Mouse (Mus musculus) ZHBTc4 (cell line): Measurements from ENCODE around the gene Tlr6.

Experiments used
- DNase-seq: peaks from one replicate; pipeline ENCODE4 v3.0.0-alpha.2; 2011; ENCODE audit warnings: low read depth, low spot score

Tlr6 gene

DNA sequence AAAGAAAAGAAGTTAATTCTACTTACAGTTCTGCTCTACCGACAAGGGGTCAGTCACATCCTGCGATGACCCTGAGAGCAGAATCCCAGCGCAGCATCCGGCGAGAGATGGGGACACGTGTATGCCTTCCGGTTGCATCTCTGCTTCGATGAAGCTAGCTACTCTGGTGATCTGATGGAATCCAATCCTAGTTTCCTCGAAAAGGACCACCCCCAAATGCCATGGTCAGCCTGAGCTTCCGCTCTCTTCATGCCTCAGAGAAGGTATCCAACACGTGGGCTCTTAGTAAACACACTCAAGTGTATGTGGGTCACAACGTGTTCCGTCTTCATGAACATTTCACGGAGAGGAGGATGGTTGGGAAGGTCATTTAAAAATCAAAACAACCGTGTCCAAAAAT is 27.1 kb downstream of the Tlr6 start:
- DNase-seq = no peak

DNA sequence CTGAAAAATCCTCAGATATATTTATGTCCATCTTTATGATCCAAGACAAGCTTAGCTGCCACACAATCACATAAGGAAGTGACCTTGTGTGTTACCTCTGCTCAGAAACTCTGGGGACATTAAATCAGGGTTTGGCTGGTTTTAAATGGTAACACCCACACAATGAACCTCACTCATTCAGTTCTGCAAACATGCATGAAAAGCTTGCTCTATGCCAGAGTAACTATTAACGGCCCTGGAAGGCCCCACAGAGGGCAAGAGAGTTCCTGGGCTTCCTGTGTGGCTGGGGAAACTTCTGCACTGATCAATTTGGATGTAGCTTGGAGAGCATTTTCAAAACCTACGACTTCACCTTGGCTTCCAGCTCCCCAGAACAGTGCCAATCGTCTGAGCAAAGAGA is 27.7 kb downstream of the Tlr6 start:
- DNase-seq = no peak

DNA sequence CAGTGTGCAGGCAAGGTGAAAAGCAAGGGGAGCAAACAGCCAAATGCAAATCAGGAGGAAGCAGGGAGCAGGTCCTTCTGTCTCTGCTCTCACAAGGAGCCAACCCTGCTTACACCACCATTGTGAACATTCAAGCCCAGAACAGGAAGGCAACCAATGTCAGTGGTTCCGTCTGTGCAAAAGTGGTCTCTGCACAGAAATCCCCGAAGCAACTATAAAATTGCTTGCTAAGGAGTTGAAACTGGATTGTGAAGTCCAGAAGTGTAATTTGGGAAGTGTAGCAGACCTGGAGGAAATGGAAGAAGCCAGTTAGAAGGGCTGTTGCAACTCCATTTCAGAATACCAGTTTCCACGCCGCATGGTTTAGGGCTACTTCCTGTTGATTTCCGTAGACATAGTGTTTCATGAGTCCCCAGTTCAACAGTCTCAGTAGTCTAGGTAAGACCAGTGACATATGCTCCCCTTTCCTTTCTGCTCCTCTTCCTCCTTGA is 37.0 kb downstream of the Tlr6 start:
- no peak for DNase-seq

DNA sequence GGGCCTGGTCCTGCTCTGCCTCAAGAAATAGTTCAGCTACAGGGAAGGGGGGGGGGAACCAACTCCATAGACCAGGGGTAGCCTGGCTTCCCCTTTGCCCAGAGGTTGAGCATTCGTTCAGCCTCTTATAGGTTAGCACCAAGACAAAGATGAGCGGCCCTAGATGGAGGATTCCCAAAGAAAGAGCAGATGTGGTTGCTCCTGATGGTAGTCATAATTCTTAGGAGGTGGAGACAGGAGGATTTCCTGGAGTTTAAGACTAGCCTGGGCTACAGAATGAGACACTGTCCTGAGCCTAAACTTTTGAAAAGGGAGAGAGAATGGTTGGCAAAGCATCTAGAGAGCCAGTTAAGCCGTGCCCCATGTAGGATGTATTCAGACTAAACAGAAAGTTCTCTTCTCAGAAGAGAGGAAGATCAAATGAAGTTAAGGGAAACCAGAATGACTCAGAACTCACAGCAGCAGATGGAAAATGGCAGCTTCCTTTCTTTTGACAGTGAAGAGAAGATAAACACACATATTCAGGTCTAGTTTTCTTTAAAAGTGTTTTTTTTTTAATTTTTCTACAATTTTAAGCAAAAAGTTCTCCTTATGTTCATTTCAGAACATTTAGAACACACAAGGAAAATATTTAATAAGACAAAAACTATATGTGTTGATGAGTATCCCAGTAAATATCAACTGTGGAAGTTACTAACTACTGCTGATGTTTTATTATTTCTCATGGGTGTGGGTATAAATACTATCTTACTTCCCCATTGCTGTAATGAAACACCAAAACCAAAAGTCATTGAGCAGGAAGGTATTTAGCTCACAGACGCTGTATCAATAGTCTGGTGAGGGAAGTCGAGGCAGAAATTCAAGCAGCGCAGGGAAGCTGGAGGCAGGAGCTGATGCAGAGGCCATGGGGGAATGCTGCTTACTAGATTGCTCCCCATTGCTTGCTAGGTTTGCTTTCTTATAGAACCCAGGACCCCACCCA is 41.0 kb downstream of the Tlr6 start:
- DNase-seq = no peak

DNA sequence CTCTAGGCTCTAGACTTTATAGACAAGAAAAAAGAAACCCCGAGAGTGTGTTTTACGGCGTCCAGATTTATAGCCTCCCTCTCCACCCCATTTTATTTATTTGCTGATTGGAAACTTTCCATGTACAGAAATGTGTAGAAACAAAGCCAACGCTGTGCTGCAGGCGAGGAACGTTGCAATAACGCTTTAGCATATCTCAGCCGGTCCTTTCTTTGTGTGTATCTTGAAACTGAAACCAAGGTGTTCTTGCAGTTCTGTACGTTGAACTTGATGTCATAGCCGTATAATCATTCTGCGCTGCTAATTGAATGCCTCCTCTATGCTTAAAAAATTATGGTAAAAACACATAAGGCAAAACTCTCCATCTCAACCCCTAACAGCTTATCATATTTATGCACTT is 42.2 kb downstream of the Tlr6 start:
- no peak for DNase-seq

DNA sequence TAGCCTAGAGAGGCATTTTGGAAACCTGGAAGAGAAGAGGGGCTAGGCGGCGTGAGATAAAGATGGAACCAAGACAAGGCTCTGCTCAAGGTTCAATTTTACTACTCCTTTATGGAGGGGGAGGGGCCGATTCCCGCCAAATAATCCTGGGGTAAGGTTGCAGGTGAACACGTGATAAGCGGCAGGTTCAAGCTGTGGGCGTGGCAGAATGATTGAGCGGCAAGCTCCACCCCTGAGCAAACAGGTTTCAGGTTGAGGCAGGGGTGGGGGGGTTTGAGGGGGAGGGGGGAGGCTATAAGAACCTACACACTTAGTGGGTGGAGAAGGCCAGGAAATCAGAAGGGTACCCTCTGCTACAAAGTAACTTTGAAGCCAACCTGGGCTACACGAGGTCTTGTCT is 42.7 kb downstream of the Tlr6 start:
- peak; percentile 19 for DNase-seq

DNA sequence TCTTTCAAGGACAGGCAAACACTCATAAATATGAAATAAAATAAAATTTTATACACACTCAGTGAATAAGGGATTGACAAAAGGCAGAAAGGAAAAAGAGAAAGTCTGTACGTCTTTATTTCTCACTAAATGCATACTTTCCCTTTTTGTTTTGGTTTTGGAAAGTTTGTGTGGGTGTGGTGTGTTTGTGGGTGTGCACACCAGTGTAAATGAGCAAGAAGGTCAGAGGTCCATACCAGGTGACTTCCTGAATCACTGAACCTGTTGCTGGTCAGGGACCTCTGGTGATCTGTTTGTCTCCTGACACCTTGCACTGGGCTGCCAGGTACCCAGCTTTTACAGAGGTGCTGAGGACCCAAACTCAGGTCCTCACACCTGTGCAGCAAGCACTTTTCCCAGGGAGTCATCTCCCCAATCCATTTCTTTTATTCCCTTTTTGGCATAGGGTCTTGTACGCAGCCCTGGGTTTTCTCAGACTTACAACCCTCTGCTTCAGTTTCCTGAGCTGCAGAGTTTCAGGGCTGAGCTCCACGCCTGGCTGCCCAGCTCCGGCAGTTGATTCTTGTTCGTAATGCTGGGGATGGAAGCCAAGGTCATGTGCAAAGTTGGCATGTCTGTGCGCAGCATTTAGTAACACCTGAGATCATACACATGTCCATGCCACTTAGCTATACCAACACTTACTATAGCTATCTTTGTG is 51.2 kb downstream of the Tlr6 start:
- DNase-seq = no peak

DNA sequence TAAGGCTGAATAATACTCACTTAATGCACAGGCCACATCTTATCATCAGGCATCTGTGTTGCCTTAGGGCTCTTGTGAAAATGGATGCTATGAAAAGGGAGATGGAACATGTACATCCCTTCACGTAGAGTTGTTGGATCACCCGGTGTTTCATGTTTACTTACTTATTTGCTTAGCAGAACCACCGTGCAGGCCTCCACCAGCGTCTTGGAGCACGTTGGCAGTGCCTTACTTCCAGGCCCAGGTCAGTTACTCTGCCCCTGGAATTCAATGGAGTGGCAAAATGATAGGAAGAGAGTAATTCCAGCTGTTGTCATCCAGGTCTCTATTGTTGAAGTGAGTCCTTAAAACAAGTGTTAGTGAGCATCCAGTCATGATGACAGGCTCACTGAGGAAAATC is 52.0 kb downstream of the Tlr6 start:
- no peak for DNase-seq

DNA sequence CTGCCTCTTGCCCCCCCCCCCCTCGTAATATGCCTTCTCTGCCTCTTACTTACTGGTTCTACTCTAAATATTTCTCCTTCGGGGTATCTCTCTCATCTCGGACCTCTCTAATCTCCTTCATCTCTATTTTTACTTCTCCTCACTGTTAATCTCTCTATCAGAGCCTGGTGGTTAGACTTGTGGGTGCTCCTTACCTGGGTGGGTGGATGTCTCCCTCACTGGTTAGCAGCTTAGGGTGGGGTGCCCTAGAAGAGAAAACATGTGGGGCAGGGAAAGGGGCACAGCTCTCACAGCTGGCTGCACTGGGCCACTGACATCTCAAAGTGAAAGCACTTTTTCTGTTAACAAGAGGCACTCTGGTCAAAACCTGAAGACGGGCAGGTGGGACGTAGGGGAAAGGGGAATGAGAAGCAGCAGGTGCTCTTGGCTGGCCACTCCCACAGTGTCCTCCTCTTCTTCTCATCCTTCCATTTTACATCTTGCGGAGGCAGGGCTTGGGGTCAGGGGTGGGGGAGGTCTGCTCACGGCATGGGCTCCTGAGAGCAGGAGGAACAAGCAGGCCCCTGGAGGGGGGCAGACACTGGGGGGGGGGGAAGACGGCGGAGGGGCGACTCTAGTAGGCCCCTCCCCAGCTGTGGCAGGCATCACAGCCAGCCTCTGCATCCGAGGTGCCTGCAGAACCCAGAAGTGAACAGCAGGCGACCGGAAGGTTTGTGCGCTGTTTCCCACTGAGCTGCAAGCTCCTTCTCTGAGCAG is 54.2 kb downstream of the Tlr6 start:
- no peak for DNase-seq
